Mouse (Mus musculus): Measurements from ENCODE around the gene Maml2. TPM values are rescaled to one million over a fixed set of nuclear protein-coding genes. Genes with fewer than 3 reads are reported as not detected.

Gene Maml2
- total RNA-seq, 2 experiments from 2014 or later = 5.5 to 6.2 TPM

- no peak for DNase-seq (ENCODE audit: low spot score in 2 of 2)
- intact Hi-C loops (cut with DNase I) = loop anchor here (5.0 kb wide), 1 partner anchor 79 kb away; the partner anchor contains the start of genes Cep57 and Fam76b
These were observed 450.6 kb downstream of the Maml2 start, which contains the start of gene Mtmr2 for GRCm38 (mm10) chr9:13748404-13748797. Gene Mtmr2, plus strand, starts transcription at chr9:13748410.

- peak; percentile 97 to 98 for DNase-seq (ENCODE audit: low spot score in 2 of 2)
- intact Hi-C loops (cut with DNase I) = loop anchor here (1.0 to 5.0 kb wide), 2 partner anchors 12 to 78 kb away; partner anchors contain the start of genes Cep57 and Fam76b
These were observed 451.3 kb downstream of the Maml2 start for GRCm38 (mm10) chr9:13748798-13749674.

GRCm38 (mm10) chr9:13749675-13749998 is 451.9 kb downstream of the Maml2 start:
- DNase-seq (ENCODE audit: low spot score in 2 of 2) = no peak
- intact Hi-C loops (cut with DNase I) = loop anchor here (1.0 to 5.0 kb wide), 2 partner anchors 12 to 78 kb away; partner anchors contain the start of genes Cep57 and Fam76b

GRCm38 (mm10) chr9:13752543-13752942 is 454.8 kb downstream of the Maml2 start:
- intact Hi-C loops (cut with DNase I) = no loop called here
- no peak for DNase-seq (ENCODE audit: low spot score in 2 of 2)

Small RNA genes lying within 50 kb of the gene (microRNA-seq; reads per million reads assigned to microRNA genes)
- 0 reads per million in 2 experiments for gene Gm22643

Other genes with a start within 250 kb of the Maml2 start
- 1 to 10 TPM; 9.3 to 9.6 TPM for gene Jrkl, start 52.1 kb upstream of the Maml2 start, total RNA-seq (2021)
- gene Ccdc82, start 51.0 kb upstream of the Maml2 start, total RNA-seq (2021) = 10 to 100 TPM; 13.2 to 13.3 TPM
- gene Gm17571, start 148.8 kb downstream of the Maml2 start, total RNA-seq (2021) = not detected